Mouse (Mus musculus): ENCODE results near the gene Dnajb3. TPM values are rescaled to one million over a fixed set of nuclear protein-coding genes. Genes with fewer than 3 reads are reported as not detected.

The Dnajb3 gene
- polyA plus RNA-seq, 1 experiment: 10.2 TPM

DNA sequence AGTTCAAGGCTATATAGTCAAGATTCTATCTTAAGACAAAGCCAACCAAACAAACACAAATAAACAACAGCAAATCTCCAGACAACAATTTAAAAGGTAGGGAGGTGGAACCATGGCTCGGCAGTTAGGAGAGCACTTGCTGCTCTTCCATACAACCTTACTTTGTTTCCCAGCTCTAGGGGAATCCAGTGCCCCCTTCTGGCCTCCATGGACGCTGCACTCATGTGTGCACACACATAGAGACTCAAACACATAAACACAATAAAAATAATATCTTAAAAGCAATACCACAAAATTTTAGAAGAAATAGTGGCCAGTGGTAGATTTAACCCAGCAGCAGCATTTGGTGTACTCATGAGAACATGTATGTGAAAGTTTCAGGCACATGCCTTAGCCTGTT lies 11.6 kb upstream of the Dnajb3 start:
- no peak overlapping the region for H3K4me3 ChIP-seq (replicated peaks; ENCODE audit: control insufficient read depth, low read depth, low read length)
- H3K27ac ChIP-seq (ENCODE audit: control insufficient read depth, insufficient read depth, low read depth, low read length, poor library complexity): no peak overlapping the region
- TF ChIP-seq CTCF (IDR thresholded peaks at IDR 0.05; ENCODE audit: control insufficient read depth, insufficient read depth, low read length) (no peak), POLR2A (IDR thresholded peaks at IDR 0.05; ENCODE audit: borderline replicate concordance, control insufficient read depth, low read depth, low read length) (no peak)
- H3K4me1 ChIP-seq (ENCODE audit: control insufficient read depth, insufficient read depth, low read length): no peaks in the 10 kb centered on the region
- 55% methylated on average over 2 of the region's 2 CpGs for WGBS

DNA sequence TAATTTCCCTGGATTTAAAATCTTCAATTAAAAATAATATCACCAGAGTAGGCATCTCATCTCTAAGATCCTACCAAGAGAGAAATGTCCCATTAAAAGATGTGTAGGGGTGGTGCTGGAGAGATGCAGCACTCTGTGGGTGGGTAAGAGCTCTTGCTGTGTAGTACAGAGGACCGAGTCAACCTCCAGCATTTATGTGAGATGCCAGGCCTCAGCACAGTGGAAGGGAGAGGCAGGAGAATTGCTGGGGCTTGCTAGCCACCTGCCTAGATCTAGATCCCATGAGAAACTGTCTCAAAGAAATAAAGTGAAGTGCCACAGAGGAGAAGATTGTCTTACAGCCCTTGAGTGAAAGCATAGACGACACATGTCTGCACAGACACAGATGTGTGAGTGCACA lies 11.0 kb upstream of the Dnajb3 start:
- Histone ChIP-seq H3K27ac (ENCODE audit: control insufficient read depth, insufficient read depth, low read depth, low read length, poor library complexity) (no peak overlapping the region), H3K4me1 (ENCODE audit: control insufficient read depth, insufficient read depth, low read length) (no peaks in the 10 kb centered on the region), H3K4me3 (replicated peaks; ENCODE audit: control insufficient read depth, low read depth, low read length) (no peak overlapping the region)
- 52% methylated on average over 2 of the region's 2 CpGs for WGBS
- no peak for TF ChIP-seq CTCF (IDR thresholded peaks at IDR 0.05; ENCODE audit: control insufficient read depth, insufficient read depth, low read length)
- TF ChIP-seq POLR2A (IDR thresholded peaks at IDR 0.05; ENCODE audit: borderline replicate concordance, control insufficient read depth, low read depth, low read length): no peak

DNA sequence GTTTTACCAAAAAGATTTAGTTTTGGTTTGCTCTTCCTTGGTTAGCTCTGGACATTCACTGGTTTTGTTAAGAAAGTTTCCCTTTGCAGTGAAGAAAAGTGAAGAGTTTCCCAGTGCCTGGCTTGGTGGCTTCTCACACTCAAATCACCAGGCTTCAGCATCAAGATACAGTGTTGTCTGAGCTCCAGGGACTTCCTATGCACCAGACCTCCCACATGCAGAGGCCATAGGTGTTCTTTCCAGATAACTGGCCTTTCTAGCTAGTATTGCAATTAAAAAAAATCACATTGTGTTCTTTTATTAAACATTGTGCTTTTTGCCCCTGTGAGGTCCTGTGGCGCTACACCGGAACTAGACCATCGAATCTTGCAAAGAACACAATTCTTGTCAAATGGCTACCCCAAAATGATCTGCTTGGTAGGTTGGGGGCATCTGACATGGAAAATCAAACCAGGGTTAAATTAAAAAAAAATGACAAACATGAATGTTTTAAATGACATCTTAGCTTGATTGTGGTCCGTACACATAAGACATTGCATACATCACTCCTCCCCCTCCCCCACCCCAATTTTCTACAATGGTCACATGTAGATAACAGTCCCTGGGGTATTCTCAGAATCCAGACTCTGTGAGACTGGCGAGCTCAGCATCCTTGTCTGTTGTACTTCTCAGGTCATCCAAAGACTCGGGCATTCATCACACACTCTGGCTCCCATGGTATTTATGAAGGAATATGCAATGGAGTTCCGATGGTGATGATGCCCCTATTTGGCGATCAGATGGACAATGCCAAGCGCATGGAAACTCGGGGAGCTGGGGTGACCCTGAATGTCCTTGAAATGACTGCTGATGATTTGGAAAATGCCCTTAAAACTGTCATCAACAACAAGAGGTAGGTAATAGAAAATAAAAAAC lies 10.1 kb upstream of the Dnajb3 start:
- Histone ChIP-seq H3K4me3 (replicated peaks; ENCODE audit: control insufficient read depth, low read depth, low read length) (no peak overlapping the region), H3K27ac (ENCODE audit: control insufficient read depth, insufficient read depth, low read depth, low read length, poor library complexity) (no peak overlapping the region), H3K4me1 (ENCODE audit: control insufficient read depth, insufficient read depth, low read length) (no peaks in the 10 kb centered on the region)
- WGBS: 66% methylated on average over 10 of the region's 10 CpGs
- TF ChIP-seq CTCF (IDR thresholded peaks at IDR 0.05; ENCODE audit: control insufficient read depth, insufficient read depth, low read length) (no peak), POLR2A (IDR thresholded peaks at IDR 0.05; ENCODE audit: borderline replicate concordance, control insufficient read depth, low read depth, low read length) (no peak)

DNA sequence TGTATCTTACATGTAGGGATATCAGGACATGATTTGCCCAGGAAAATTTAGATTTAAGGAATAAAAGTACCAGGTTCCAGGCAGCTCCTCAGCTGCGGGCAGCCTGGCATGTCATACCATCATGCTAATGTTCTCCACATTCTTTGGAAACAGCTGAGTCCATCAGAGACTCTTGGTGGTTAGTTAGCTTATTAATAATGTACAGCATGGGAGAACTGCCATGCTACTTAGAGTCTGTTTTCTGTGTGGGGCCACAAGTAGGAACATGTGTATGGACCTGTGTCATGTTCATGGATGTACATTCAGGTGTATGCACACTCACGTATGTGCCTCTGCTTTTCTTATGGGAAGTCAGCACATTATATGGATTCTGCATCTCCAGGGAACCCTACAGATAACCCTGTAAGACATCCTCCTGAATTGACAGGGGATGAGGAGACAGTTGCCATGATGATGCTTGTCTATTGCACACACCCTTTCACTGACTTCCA lies 8.9 kb upstream of the Dnajb3 start:
- H3K4me3 ChIP-seq (replicated peaks; ENCODE audit: control insufficient read depth, low read depth, low read length): no peak overlapping the region
- no peak overlapping the region for H3K27ac ChIP-seq (ENCODE audit: control insufficient read depth, insufficient read depth, low read depth, low read length, poor library complexity)
- 74% methylated on average over 2 of the region's 2 CpGs for WGBS
- TF ChIP-seq POLR2A (IDR thresholded peaks at IDR 0.05; ENCODE audit: borderline replicate concordance, control insufficient read depth, low read depth, low read length): no peak
- no peak for TF ChIP-seq CTCF (IDR thresholded peaks at IDR 0.05; ENCODE audit: control insufficient read depth, insufficient read depth, low read length)
- no peaks in the 10 kb centered on the region for H3K4me1 ChIP-seq (ENCODE audit: control insufficient read depth, insufficient read depth, low read length)

DNA sequence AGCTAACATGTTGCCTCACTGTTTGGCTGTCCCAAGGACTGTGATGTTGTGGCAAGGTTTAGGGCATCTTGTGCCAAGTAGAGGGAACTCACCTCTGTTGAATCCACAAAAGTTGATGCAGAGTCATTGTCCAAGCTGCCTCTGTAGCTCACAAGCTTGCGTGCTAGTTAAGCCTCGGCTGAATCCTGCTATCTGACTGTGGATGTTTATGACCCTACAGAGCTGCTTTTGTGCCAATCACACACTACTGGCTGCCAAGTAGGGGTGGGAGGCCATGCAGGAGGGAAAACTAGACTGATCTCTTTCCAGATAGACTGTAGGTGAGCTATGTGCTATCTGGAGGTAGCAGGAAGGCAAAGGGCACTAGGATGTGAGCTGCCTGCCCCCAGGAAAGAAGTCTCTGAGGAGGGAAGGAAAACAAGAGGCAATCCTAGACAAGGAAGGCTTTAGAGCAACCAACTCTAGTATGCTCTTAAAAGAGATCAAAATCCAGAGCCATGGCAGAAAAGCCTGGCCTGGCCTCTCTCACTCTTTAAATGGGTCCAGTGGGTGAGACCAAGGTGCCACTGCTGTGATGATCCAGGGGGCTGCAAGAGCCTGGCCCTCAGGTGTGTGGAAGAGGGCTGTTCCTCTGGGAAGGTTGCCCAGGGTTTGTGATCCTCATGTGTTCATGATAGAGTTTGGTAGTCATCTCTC lies 8.3 kb upstream of the Dnajb3 start:
- WGBS: 72% methylated on average over 2 of the region's 2 CpGs
- no peak for TF ChIP-seq CTCF (IDR thresholded peaks at IDR 0.05; ENCODE audit: control insufficient read depth, insufficient read depth, low read length)
- no peak for TF ChIP-seq POLR2A (IDR thresholded peaks at IDR 0.05; ENCODE audit: borderline replicate concordance, control insufficient read depth, low read depth, low read length)

DNA sequence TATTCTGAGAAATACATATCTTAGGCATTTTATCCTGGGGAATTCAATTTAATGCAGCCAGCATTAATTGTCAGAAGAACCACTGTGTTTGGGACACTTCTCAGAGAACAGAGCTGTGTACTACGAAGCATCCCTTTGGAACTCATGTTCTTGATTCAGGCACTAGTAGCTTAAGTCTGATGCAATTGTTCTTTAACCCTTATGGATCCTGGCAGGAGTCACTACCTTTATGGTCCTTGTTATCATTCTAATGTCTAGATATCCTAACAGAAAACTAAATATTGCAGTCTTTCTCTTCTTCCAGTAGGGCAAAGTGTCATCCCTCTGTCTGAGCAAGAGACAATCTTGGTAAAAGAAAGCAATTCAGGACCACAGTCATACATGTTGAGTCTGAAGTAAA lies 7.5 kb upstream of the Dnajb3 start:
- 65% methylated on average over 1 of the region's 1 CpGs for WGBS
- Histone ChIP-seq H3K4me1 (ENCODE audit: control insufficient read depth, insufficient read depth, low read length) (no peaks in the 10 kb centered on the region; the same call in 1 of the 2 replicates), H3K4me3 (replicated peaks; ENCODE audit: control insufficient read depth, low read depth, low read length) (no peak overlapping the region), H3K27ac (ENCODE audit: control insufficient read depth, insufficient read depth, low read depth, low read length, poor library complexity) (no peak overlapping the region)
- TF ChIP-seq CTCF (IDR thresholded peaks at IDR 0.05; ENCODE audit: control insufficient read depth, insufficient read depth, low read length): no peak
- no peak for TF ChIP-seq POLR2A (IDR thresholded peaks at IDR 0.05; ENCODE audit: borderline replicate concordance, control insufficient read depth, low read depth, low read length)

More for the DNA sequence above, 8.3 kb upstream of the Dnajb3 start:
- no peaks in the 10 kb centered on the region for H3K4me1 ChIP-seq (ENCODE audit: control insufficient read depth, insufficient read depth, low read length)
- H3K4me3 ChIP-seq (replicated peaks; ENCODE audit: control insufficient read depth, low read depth, low read length): no peak overlapping the region
- H3K27ac ChIP-seq (ENCODE audit: control insufficient read depth, insufficient read depth, low read depth, low read length, poor library complexity): no peak overlapping the region

DNA sequence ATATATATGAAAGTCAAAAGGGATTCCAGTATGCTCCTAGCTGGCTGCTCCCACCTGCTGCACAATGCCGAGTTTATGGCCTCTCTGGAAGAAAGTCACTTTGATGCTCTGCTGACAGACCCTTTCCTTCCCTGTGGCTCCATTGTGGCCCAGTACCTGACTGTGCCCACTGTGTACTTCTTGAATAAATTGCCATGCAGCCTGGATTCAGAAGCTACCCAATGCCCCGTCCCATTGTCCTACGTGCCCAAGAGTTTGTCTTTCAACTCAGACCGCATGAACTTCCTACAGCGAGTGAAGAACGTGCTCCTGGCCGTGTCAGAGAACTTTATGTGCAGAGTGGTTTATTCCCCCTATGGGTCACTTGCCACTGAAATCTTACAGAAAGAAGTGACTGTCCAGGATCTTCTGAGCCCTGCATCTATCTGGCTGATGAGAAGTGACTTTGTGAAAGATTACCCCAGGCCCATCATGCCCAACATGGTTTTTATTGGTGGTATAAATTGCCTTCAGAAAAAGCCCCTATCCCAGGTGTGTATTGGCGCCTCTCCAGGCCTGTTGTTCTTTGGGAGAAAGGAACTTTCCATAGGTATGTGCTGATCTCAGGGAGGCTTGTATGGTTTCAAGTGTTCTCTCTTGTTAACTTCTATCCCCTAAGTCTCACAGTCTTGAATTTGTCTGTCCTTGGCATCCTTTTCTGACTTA lies 6.9 kb upstream of the Dnajb3 start:
- H3K27ac ChIP-seq (ENCODE audit: control insufficient read depth, insufficient read depth, low read depth, low read length, poor library complexity): no peak overlapping the region
- WGBS: 60% methylated on average over 8 of the region's 8 CpGs
- no peak overlapping the region for H3K4me3 ChIP-seq (replicated peaks; ENCODE audit: control insufficient read depth, low read depth, low read length)
- H3K4me1 ChIP-seq (ENCODE audit: control insufficient read depth, insufficient read depth, low read length): no peaks in the 10 kb centered on the region; the same call in 1 of the 2 replicates
- TF ChIP-seq CTCF (IDR thresholded peaks at IDR 0.05; ENCODE audit: control insufficient read depth, insufficient read depth, low read length): no peak
- no peak for TF ChIP-seq POLR2A (IDR thresholded peaks at IDR 0.05; ENCODE audit: borderline replicate concordance, control insufficient read depth, low read depth, low read length)

DNA sequence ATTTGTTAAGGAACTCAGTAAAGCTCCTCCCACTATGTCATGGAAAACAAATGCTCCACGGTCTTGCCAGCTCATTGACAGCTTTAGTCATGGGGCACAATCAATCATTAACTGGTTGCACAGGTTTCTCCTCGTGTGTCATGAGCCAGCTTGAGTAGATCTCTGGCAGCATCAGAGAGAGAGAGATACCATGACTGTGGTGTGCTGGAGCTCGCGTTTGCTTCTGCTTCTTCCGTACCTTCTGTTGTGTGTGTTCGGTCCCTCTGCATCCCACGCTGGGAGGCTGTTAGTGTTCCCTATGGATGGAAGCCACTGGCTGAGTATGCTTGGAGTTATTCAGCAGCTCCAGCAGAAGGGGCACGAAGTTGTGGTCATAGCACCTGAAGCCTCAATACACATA lies 6.2 kb upstream of the Dnajb3 start, which contains the start of gene Ugt1a1:
Ugt1a1 (plus strand) TSS at position 148 of the 400 bp plus-strand sequence.
- 68% methylated on average over 8 of the region's 8 CpGs for WGBS
- TF ChIP-seq CTCF (IDR thresholded peaks at IDR 0.05; ENCODE audit: control insufficient read depth, insufficient read depth, low read length) (no peak), POLR2A (IDR thresholded peaks at IDR 0.05; ENCODE audit: borderline replicate concordance, control insufficient read depth, low read depth, low read length) (no peak)
- Histone ChIP-seq H3K4me3 (replicated peaks; ENCODE audit: control insufficient read depth, low read depth, low read length) (no peak within 1 kb of the TSS), H3K4me1 (ENCODE audit: control insufficient read depth, insufficient read depth, low read length) (no peaks in the 10 kb centered on the region; the same call in 1 of the 2 replicates), H3K27ac (ENCODE audit: control insufficient read depth, insufficient read depth, low read depth, low read length, poor library complexity) (no peak within 1 kb of the TSS)
